Mouse (Mus musculus): ENCODE data around the gene Hs3st3a1.

Hs3st3a1 gene

DNA sequence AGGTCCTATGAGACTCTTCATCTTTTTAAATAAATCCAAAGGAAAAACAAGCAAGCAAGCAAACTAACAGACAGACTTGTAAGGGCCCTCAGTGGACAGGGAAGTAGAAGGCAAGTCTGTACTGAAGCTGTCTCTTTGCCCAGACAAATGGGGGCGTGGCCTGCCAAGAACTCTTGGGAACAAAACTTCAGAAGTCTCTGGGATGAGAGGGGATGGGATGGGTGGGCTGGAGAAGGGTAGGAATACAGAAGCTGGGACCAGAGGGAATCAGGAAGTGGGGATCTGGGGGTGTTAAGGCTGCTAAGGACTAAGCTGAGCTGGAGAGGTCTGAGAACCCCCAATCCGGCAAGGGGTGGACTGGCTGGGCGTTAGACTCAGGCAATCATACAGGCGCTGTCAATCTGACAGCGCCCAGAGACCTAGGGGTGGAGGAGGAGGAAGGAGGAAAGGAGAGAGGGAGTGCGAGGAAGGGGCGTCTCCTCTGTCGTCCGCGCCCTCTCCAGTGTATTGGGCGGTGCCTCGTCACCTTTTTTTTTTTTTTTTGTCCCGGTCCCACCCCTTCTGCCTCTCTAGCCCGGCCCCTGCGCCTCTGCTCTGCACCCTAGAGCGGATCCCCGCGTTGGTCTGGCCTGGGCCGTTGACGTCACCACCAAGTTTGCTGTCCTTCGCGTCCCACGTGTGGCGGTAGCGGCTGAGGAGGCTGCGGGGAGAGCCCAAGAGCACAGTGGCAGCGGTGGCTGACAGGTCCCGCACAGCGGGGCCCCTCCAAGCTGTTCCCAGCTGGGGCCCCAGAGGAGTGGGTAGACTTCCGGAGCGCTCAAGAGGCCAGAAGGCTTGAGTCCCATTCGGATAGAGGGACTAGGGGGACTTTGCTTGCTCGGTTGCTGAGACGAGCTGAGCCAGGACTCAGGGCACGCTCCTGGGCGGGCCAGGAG lies at the start of gene Hs3st3a1:
Gene Hs3st3a1, plus strand, starts transcription at position 722 of the 935 bp plus-strand sequence.
- peak; percentile 29 to 31 for DNase-seq (ENCODE audit: low spot score in 2 of 2)

GRCm38 (mm10) chr11:64386333-64386732 lies 48.8 kb upstream of the Hs3st3a1 start:
- DNase-seq (ENCODE audit: low spot score in 2 of 2), result no peak

GRCm38 (mm10) chr11:64396331-64396881 lies 38.7 kb upstream of the Hs3st3a1 start:
- DNase-seq (ENCODE audit: low spot score in 2 of 2), result peak; percentile 82 to 88

DNA sequence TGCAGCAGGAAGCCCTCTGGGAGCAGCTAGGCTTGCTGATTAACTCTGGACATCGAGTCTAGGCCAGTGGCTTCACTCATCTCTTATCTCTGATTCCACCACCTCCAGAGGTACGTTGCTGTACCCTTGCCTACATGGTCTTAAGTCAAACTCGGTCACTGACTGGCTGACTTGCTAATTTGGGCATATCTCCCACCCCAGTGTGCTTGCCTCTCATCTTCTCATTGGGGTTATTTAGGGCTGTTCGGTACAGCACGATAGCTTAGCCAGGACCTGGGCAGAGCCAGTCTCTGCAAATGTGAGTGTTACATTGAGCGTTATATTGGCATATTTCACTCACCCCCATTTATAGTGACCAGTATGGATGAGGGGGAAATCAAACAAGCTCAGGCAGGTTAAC lies 38.2 kb upstream of the Hs3st3a1 start:
- DNase-seq (ENCODE audit: low spot score in 2 of 2), result no peak

- no peak for DNase-seq (ENCODE audit: low spot score in 2 of 2)
Observed at GRCm38 (mm10) chr11:64397612-64398011, 37.5 kb upstream of the Hs3st3a1 start.

DNA sequence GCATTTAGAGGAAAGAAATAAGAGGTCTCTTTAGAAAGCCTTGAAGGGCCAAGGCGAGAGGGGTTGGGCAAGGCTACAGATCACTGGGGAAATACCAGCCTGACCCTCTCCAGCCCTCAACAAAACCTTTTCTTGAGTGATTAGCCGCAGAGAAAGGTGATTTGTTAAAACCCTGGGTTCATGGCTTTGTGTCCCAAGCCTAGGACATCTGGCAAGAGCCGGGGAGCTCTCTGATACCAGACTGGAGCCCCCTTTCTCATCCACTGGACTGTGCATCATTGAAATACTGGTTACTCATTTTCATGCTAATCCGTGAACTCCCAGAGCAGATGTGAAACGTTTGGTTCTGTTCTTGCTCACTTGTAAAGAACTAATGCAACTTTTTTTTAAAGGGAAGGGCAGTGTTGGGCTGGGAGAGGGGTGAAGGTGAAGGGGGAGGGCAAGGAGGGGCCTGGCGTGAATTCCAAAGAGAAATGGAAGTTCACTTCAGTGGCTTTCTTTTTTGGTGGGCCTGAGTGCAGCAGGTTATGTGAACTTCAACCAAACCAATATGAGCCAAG lies 34.5 kb upstream of the Hs3st3a1 start:
- DNase-seq (ENCODE audit: low spot score in 2 of 2), result no peak

GRCm38 (mm10) chr11:64418969-64419368 lies 16.2 kb upstream of the Hs3st3a1 start:
- no peak for DNase-seq (ENCODE audit: low spot score in 2 of 2)

DNA sequence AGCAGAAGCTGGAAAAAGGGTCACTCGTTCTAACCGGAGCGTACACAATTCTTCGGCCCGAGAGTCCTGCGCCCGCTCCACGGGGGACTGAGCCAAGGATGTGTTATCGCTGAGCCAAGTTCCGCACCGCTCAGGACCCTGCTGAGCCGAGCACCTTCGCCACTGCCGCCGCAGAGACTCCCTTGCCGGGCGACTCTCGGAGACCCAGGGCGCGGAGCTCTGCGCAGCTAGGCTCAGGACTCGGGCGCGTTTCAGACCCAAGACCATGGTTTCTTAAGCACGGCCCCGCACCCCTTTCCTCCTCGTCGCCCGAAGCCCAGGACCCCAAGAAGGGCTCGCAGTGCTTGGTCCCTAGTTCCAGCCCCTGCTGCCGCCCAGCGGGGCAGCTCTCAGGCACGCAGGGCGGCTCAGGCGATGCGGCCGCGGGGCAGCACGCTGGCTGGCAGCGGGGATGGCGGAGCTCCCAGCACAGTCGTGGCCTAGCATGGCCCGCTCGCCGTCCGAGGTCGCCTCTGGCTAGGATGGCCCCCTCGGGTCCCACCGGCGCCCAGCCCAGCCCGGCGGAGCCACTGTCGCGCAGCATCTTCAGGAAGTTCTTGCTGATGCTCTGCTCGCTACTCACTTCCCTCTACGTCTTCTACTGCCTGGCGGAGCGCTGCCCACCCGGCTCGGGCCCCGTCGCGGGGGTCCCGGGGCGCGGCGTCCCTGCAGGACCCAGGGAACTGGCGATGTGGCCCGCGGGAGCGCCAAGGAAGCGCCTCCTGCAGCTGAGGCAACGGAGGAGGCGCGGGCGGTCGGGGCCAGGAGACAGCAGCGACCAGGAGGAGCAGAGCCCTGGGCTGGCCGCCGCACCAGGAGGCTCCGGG lies 647 bp downstream of the Hs3st3a1 start:
- DNase-seq (ENCODE audit: low spot score in 2 of 2), result peak; percentile 24 to 29

- no peak for DNase-seq (ENCODE audit: low spot score in 2 of 2)
Observed at GRCm38 (mm10) chr11:64436412-64436727, 1.2 kb downstream of the Hs3st3a1 start, which contains the start of gene F930015N05Rik. TSS of gene F930015N05Rik (minus strand) at chr11:64436653.

- no peak for DNase-seq (ENCODE audit: low spot score in 2 of 2)
Observed at GRCm38 (mm10) chr11:64436791-64437298, 1.7 kb downstream of the Hs3st3a1 start.

GRCm38 (mm10) chr11:64437721-64438120 lies 2.6 kb downstream of the Hs3st3a1 start:
- DNase-seq (ENCODE audit: low spot score in 2 of 2), result no peak

DNA sequence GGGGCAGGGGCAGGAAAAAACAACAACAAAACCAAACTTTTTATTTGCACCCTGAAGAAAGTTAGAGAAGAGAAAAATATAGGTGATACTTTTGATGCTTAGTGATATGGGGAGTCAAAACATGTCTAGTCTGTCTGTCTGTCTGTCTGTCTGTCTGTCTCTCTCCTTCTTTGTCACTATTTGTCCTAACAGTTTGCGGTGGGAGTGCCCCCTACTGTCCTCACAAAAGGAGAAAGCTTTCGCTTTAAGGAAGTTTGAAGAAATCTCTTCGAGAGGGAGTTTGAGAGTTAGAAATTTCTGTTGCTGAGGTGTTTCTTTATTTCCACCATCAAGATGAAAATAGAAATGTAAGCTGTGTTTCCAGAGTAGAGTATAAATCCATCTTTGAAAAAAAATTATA lies 3.8 kb downstream of the Hs3st3a1 start:
- DNase-seq (ENCODE audit: low spot score in 2 of 2), result no peak

DNA sequence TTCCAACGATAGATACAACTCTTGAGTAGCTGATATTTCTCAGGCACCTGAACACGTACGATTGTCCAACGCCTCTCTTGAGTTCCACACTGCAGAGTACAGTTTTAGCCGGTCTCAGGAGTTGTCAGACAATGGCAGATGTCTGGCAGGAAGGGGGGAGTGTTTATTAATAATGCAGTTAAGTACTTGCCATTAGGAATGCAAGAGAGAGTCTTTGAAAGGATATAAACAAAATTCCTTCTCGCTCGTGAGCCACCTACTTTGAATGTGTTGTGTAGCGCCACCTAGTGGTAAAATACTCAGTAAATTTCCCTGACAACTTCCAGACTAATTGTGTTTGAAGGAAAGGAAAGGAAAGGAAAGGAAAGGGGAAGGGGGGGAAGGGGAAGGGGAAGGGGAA lies 7.0 kb downstream of the Hs3st3a1 start:
- peak; percentile 33 to 47 for DNase-seq (ENCODE audit: low spot score in 2 of 2)

DNA sequence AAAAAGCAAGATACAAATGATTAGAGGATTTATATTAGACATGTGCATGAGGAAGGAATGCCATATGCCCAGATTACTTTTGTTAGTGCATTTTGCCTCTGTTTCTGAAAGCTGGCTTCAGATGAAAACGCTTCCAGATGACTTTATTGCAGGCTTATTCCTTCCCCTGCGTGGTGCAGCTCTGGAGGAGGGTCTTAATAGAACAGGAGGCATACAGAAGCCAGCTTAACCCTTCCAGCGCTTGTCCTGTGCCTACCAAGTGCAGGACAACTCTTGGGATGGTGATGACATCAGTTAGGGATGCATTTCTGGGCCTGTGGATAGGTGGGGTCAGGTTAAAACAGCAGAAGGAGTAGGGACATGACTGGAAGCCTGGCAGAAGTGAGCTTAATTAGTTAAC lies 7.6 kb downstream of the Hs3st3a1 start:
- no peak for DNase-seq (ENCODE audit: low spot score in 2 of 2)

- DNase-seq (ENCODE audit: low spot score in 2 of 2), result no peak
Observed at GRCm38 (mm10) chr11:64445227-64445626, 10.1 kb downstream of the Hs3st3a1 start.

GRCm38 (mm10) chr11:64448586-64449315 lies 13.6 kb downstream of the Hs3st3a1 start:
- DNase-seq (ENCODE audit: low spot score in 2 of 2), result peak in 1 of 2 experiments; percentile 27

DNA sequence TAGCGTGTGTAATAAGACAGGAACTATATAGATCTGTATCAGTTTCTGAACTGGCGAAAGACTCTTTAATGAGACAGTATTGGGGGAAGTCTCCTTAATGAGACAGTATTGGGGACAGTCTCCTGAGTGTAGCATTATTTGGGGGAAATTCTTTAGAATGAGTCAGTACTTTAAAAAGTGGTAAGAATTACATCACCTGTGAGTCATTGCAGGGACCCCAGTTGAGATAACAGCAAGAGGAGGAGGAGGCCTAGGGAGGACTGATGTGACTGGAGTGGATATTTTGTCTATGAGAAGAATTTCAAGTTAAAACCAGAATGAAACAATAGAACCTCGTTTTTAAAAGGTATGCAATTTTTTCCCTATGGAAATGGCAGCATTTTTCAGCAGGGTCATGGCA lies 26.6 kb downstream of the Hs3st3a1 start:
- DNase-seq (ENCODE audit: low spot score in 2 of 2), result no peak

DNA sequence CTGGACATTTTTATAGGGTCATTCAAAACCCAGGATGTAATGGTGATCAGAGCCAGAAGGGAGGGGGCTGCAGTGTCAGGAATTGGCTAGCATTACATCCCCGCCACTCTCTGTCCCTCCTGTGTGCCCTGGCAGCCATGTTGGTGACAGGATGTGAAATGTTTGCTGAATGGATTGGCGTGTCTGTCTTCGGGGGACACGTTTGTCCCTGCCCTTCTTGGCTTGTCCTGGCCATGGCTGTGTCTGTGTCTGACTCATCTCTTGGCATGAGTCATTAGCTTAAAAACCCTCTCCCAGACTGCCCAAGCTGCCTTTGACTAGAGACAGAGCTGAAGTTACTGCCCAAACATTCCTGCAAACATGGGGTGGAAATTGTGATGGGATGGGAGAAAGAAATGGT lies 33.6 kb downstream of the Hs3st3a1 start:
- no peak for DNase-seq (ENCODE audit: low spot score in 2 of 2)

DNA sequence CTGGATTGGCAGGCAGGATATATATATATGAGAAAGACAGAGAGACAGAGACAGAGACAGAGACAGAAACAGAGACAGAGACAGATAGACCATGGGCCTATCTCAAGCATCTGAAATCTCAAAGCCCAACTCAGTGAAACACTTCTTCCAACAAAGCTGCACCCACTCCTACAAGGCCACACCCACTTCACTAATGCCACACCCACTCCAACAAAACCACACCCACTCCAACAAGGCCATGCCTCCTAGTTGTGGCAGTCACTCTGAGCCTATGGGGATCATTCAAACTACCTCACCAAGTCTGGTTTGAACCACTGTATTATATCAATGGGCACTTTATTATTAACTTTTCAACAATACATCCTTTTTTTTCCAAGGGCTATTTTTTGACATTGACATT lies 35.6 kb downstream of the Hs3st3a1 start:
- DNase-seq (ENCODE audit: low spot score in 2 of 2), result no peak

DNA sequence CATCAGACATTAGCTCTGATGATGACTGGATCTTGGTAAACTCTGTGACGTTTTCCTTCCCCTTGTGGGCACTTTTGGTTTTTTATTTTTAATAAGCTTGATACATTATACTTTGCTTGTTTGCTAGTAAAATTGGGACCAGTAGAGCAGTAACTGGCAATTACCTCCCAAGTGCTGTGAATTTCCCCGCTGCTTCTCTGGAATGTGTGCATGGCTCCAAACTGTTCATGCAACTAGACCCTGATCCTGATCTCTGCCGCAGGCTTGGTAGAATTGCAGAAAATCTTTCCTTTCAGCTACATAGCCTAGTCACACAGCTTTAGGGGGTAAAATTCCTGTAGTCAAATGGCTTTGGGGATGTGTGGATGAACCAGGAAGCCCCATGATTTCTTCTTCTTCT lies 38.5 kb downstream of the Hs3st3a1 start:
- no peak for DNase-seq (ENCODE audit: low spot score in 2 of 2)

GRCm38 (mm10) chr11:64481445-64481844 lies 46.3 kb downstream of the Hs3st3a1 start:
- no peak for DNase-seq (ENCODE audit: low spot score in 2 of 2)

All from right cerebral cortex, postnatal 10 days (tissue).